Comparison of ENCODE assay signal across 8 mouse cellular contexts in genomic region chr8:71496481-71496880, GRCm38 (mm10). TPM values are rescaled to one million over a fixed set of nuclear protein-coding genes. Genes with fewer than 3 reads are reported as not detected.
DNase-seq lines count a peak whose midpoint lies in the region; ATAC-seq and TF ChIP-seq lines count a peak whose summit lies in the region.

No protein-coding gene starts in this region.

- 0 out of 2 replicates have a peak, but pooled peaks have one; percentile 15 for TF ChIP-seq CTCF in forebrain, postnatal 0 days (IDR thresholded peaks at IDR 0.05; ENCODE audit: low read depth)
- peak; percentile 45 for TF ChIP-seq CTCF in liver, adult 2 months (IDR thresholded peaks at IDR 0.05; ENCODE audit: low read depth, low read length)

- ATAC-seq in forebrain, postnatal 0 days: no peak
- ATAC-seq in forebrain, embryonic 11.5 days (replicated peaks; ENCODE audit: low FRiP score): no peak
- ATAC-seq in embryonic facial prominence, embryonic 13.5 days (ENCODE audit: insufficient number of reproducible peaks, insufficient read depth, low FRiP score, low TSS enrichment, low read depth): no peak
- ATAC-seq in stomach, embryonic 14.5 days (ENCODE audit: insufficient number of reproducible peaks, insufficient read depth, low FRiP score, low read depth): peak; percentile 25; the same call in 1 of the 2 replicates

- no peak overlapping the region for H3K4me2 ChIP-seq in forebrain, postnatal 0 days (ENCODE audit: low read depth)
- H3K4me2 ChIP-seq in forebrain, embryonic 11.5 days (ENCODE audit: low read depth, low read length, severe bottlenecking): no peak overlapping the region
- no peak overlapping the region for H3K4me2 ChIP-seq in embryonic facial prominence, embryonic 13.5 days
- H3K4me2 ChIP-seq in stomach, embryonic 14.5 days (replicated peaks; ENCODE audit: low read depth, low read length): no peak overlapping the region

- H3K4me3 ChIP-seq in forebrain, postnatal 0 days (ENCODE audit: low read depth, low read length): no peak overlapping the region
- H3K4me3 ChIP-seq in forebrain, embryonic 11.5 days (ENCODE audit: low read depth, low read length): no peak overlapping the region
- H3K4me3 ChIP-seq in embryonic facial prominence, embryonic 13.5 days: no peak overlapping the region
- no peak overlapping the region for H3K4me3 ChIP-seq in liver, adult 2 months (ENCODE audit: insufficient read depth, low read depth, low read length)
- no peak overlapping the region for H3K4me3 ChIP-seq in stomach, embryonic 14.5 days (ENCODE audit: low read depth, low read length)

- no peak overlapping the region for H3K9ac ChIP-seq in forebrain, postnatal 0 days
- H3K9ac ChIP-seq in forebrain, embryonic 11.5 days (ENCODE audit: low read length): no peak overlapping the region
- no peak overlapping the region; the same call in 1 of the 2 replicates for H3K9ac ChIP-seq in embryonic facial prominence, embryonic 13.5 days
- H3K9ac ChIP-seq in liver, adult 2 months (ENCODE audit: low read depth, low read length): no peak overlapping the region
- H3K9ac ChIP-seq in stomach, embryonic 14.5 days (replicated peaks; ENCODE audit: low read depth, low read length): no peak overlapping the region; the same call in 1 of the 2 replicates

- H3K4me1 ChIP-seq in forebrain, postnatal 0 days (ENCODE audit: insufficient read depth): no peaks in the 10 kb centered on the region
- H3K4me1 ChIP-seq in forebrain, embryonic 11.5 days (replicated peaks; ENCODE audit: control insufficient read depth, insufficient read depth, low read length): peaks cover 6% of the 10 kb centered on the region; the same call in 1 of the 2 replicates
- H3K4me1 ChIP-seq in embryonic facial prominence, embryonic 13.5 days: peaks cover 28% of the 10 kb centered on the region
- H3K4me1 ChIP-seq in liver, adult 2 months (ENCODE audit: control insufficient read depth, insufficient read depth, low read length): peaks cover 16% of the 10 kb centered on the region
- peaks cover 20% of the 10 kb centered on the region for H3K4me1 ChIP-seq in stomach, embryonic 14.5 days (ENCODE audit: control insufficient read depth, insufficient read depth, low read length)

- H3K79me2 ChIP-seq in liver, adult 2 months (ENCODE audit: control insufficient read depth, insufficient read depth, low read length): no peaks in the 10 kb centered on the region

- no peaks in the 10 kb centered on the region for H3K27me3 ChIP-seq in forebrain, postnatal 0 days (ENCODE audit: insufficient read depth, low read length)
- no peaks in the 10 kb centered on the region for H3K27me3 ChIP-seq in forebrain, embryonic 11.5 days (ENCODE audit: control insufficient read depth, insufficient read depth, low read length)
- no peaks in the 10 kb centered on the region for H3K27me3 ChIP-seq in embryonic facial prominence, embryonic 13.5 days
- no peaks in the 10 kb centered on the region for H3K27me3 ChIP-seq in liver, adult 2 months (ENCODE audit: control insufficient read depth, insufficient read depth, low read length)
- no peaks in the 10 kb centered on the region for H3K27me3 ChIP-seq in stomach, embryonic 14.5 days (ENCODE audit: control insufficient read depth, insufficient read depth, low read length)

- DNase-seq in forebrain, postnatal 0 days: no peak
- no peak for DNase-seq in forebrain, embryonic 11.5 days (ENCODE audit: low spot score)
- peak; percentile 98 for DNase-seq in adrenal gland, adult 2 months
- peak; percentile 91 to 93 for DNase-seq in heart, postnatal 36 days
- peak; percentile 56 for DNase-seq in liver, adult 2 months (ENCODE audit: extremely low read depth, low read depth, low spot score)
- no peak for DNase-seq in B cell, adult 2 months

- WGBS in forebrain, postnatal 0 days: 54% methylated on average over 11 of the region's 11 CpGs
- WGBS in forebrain, embryonic 11.5 days: 63% methylated on average over 11 of the region's 11 CpGs
- WGBS in embryonic facial prominence, embryonic 13.5 days: 22% methylated on average over 11 of the region's 11 CpGs
- 23% methylated on average over 11 of the region's 11 CpGs for WGBS in liver, adult 2 months
- 34% methylated on average over 11 of the region's 11 CpGs for WGBS in stomach, embryonic 14.5 days

- H3K27ac ChIP-seq in forebrain, postnatal 0 days (ENCODE audit: low read depth, low read length): no peak overlapping the region
- H3K27ac ChIP-seq in forebrain, embryonic 11.5 days (ENCODE audit: low read depth, low read length): no peak overlapping the region; the same call in 1 of the 2 replicates
- peak overlapping the region; percentile 40; the same call in 1 of the 2 replicates for H3K27ac ChIP-seq in embryonic facial prominence, embryonic 13.5 days
- peak overlapping the region; percentile 64 for H3K27ac ChIP-seq in liver, adult 2 months (replicated peaks; ENCODE audit: insufficient read depth, low read depth, low read length)
- peak overlapping the region; percentile 30; the same call in 1 of the 2 replicates for H3K27ac ChIP-seq in stomach, embryonic 14.5 days (ENCODE audit: low read length)

- no peaks in the 10 kb centered on the region for H3K9me3 ChIP-seq in forebrain, postnatal 0 days (ENCODE audit: low read length)
- no peaks in the 10 kb centered on the region for H3K9me3 ChIP-seq in forebrain, embryonic 11.5 days (ENCODE audit: control insufficient read depth, low read length)
- H3K9me3 ChIP-seq in embryonic facial prominence, embryonic 13.5 days: no peaks in the 10 kb centered on the region
- H3K9me3 ChIP-seq in stomach, embryonic 14.5 days (ENCODE audit: control insufficient read depth, low read depth, low read length): no peaks in the 10 kb centered on the region

- TF ChIP-seq POLR2A in liver, adult 2 months (IDR thresholded peaks at IDR 0.05; ENCODE audit: extremely low read depth, insufficient read depth, low read length): no peak

- H3K36me3 ChIP-seq in forebrain, postnatal 0 days (ENCODE audit: insufficient read depth): peaks cover 14% of the 10 kb centered on the region
- peaks cover 2% of the 10 kb centered on the region; the same call in 1 of the 2 replicates for H3K36me3 ChIP-seq in forebrain, embryonic 11.5 days (ENCODE audit: control insufficient read depth, insufficient read depth, low read length)
- H3K36me3 ChIP-seq in embryonic facial prominence, embryonic 13.5 days: peaks cover 36% of the 10 kb centered on the region
- H3K36me3 ChIP-seq in liver, adult 2 months (ENCODE audit: control insufficient read depth, insufficient read depth, low read length): no peaks in the 10 kb centered on the region
- peaks cover 18% of the 10 kb centered on the region for H3K36me3 ChIP-seq in stomach, embryonic 14.5 days (ENCODE audit: control insufficient read depth, insufficient read depth, low read length)

- intact Hi-C loops in heart, postnatal 36 days (cut with DNase I): no loop called here

RNA-seq across cellular contexts. Expression of gene Gtpbp3, which starts 8.6 kb away (rescaled TPM):
- 23.6 and 33.6 TPM in 2 replicates for total RNA-seq in forebrain, postnatal 0 days (2014; rRNA removed)
- polyA plus RNA-seq in forebrain, postnatal 0 days (2015; fragmentation: Nextera tagmentation; extraction: Ambion mirVana): 6.9 and 9.4 TPM in 2 replicates
- 7.9 and 10.8 TPM in 2 replicates for polyA plus RNA-seq in forebrain, embryonic 11.5 days (2014; fragmentation: Nextera tagmentation; extraction: Ambion mirVana)
- 10 to 100 TPM; 15.6 to 26.7 TPM for total RNA-seq in adrenal gland, adult 2 months (2021)
- polyA plus RNA-seq in adrenal gland, adult 2 months (2012; rRNA removed): 58.3 and 77.4 TPM in 2 replicates
- 22.4 and 23.5 TPM in 2 replicates for polyA plus RNA-seq in embryonic facial prominence, embryonic 13.5 days (2015; fragmentation: Nextera tagmentation; extraction: Ambion mirVana)
- 10 to 100 TPM; 15.8 to 20.2 TPM for total RNA-seq in heart, postnatal 36 days (2021)
- total RNA-seq in liver, adult 2 months (2014; rRNA removed): 11.6 and 12.7 TPM in 2 replicates
- 12.9 and 15.5 TPM in 2 replicates for polyA plus RNA-seq in liver, adult 2 months (2012; rRNA removed)
- polyA plus RNA-seq in stomach, embryonic 14.5 days (2014; fragmentation: Nextera tagmentation; extraction: Ambion mirVana): 7.1 and 7.2 TPM in 2 replicates

RNA-seq across cellular contexts. Expression of gene Ano8, which starts 10.7 kb away (rescaled TPM):
- 76.5 and 82.2 TPM in 2 replicates for total RNA-seq in forebrain, postnatal 0 days (2014; rRNA removed)
- 5.9 and 7.7 TPM in 2 replicates for polyA plus RNA-seq in forebrain, postnatal 0 days (2015; fragmentation: Nextera tagmentation; extraction: Ambion mirVana)
- polyA plus RNA-seq in forebrain, embryonic 11.5 days (2014; fragmentation: Nextera tagmentation; extraction: Ambion mirVana): 5.7 and 9.3 TPM in 2 replicates
- total RNA-seq in adrenal gland, adult 2 months (2021): 10 to 100 TPM in 1 of 2 experiments, 1 to 10 TPM in 1; 9.9 to 16.4 TPM
- 44.9 and 54.6 TPM in 2 replicates for polyA plus RNA-seq in adrenal gland, adult 2 months (2012; rRNA removed)
- polyA plus RNA-seq in embryonic facial prominence, embryonic 13.5 days (2015; fragmentation: Nextera tagmentation; extraction: Ambion mirVana): 2.2 and 3.0 TPM in 2 replicates
- 10 to 100 TPM; 18.1 to 18.6 TPM for total RNA-seq in heart, postnatal 36 days (2021)
- 2.3 and 3.8 TPM in 2 replicates for total RNA-seq in liver, adult 2 months (2014; rRNA removed)
- polyA plus RNA-seq in liver, adult 2 months (2012; rRNA removed): 3.7 and 5.2 TPM in 2 replicates
- 2.3 TPM in 2 replicates for polyA plus RNA-seq in stomach, embryonic 14.5 days (2014; fragmentation: Nextera tagmentation; extraction: Ambion mirVana)

RNA-seq across cellular contexts. Expression of gene Plvap, which starts 15.1 kb away (rescaled TPM):
- total RNA-seq in forebrain, postnatal 0 days (2014; rRNA removed): 2.2 and 4.0 TPM in 2 replicates
- polyA plus RNA-seq in forebrain, postnatal 0 days (2015; fragmentation: Nextera tagmentation; extraction: Ambion mirVana): 6.9 and 8.7 TPM in 2 replicates
- polyA plus RNA-seq in forebrain, embryonic 11.5 days (2014; fragmentation: Nextera tagmentation; extraction: Ambion mirVana): 42.5 and 43.4 TPM in 2 replicates
- 100 to 1,000 TPM; 198 to 219 TPM for total RNA-seq in adrenal gland, adult 2 months (2021)
- 559 and 580 TPM in 2 replicates for polyA plus RNA-seq in adrenal gland, adult 2 months (2012; rRNA removed)
- 47.3 and 52.2 TPM in 2 replicates for polyA plus RNA-seq in embryonic facial prominence, embryonic 13.5 days (2015; fragmentation: Nextera tagmentation; extraction: Ambion mirVana)
- 10 to 100 TPM; 24.5 to 26.0 TPM for total RNA-seq in heart, postnatal 36 days (2021)
- total RNA-seq in liver, adult 2 months (2014; rRNA removed): 15.3 and 22.8 TPM in 2 replicates
- polyA plus RNA-seq in liver, adult 2 months (2012; rRNA removed): 128 and 132 TPM in 2 replicates
- polyA plus RNA-seq in stomach, embryonic 14.5 days (2014; fragmentation: Nextera tagmentation; extraction: Ambion mirVana): 67.1 and 67.5 TPM in 2 replicates

RNA-seq across cellular contexts. Expression of gene Dda1, which starts 27.5 kb away (rescaled TPM):
- 179 and 184 TPM in 2 replicates for total RNA-seq in forebrain, postnatal 0 days (2014; rRNA removed)
- polyA plus RNA-seq in forebrain, postnatal 0 days (2015; fragmentation: Nextera tagmentation; extraction: Ambion mirVana): 274 and 283 TPM in 2 replicates
- 133 and 146 TPM in 2 replicates for polyA plus RNA-seq in forebrain, embryonic 11.5 days (2014; fragmentation: Nextera tagmentation; extraction: Ambion mirVana)
- total RNA-seq in adrenal gland, adult 2 months (2021): 10 to 100 TPM; 54.7 to 76.7 TPM
- polyA plus RNA-seq in adrenal gland, adult 2 months (2012; rRNA removed): 129 and 149 TPM in 2 replicates
- 109 and 113 TPM in 2 replicates for polyA plus RNA-seq in embryonic facial prominence, embryonic 13.5 days (2015; fragmentation: Nextera tagmentation; extraction: Ambion mirVana)
- total RNA-seq in heart, postnatal 36 days (2021): 10 to 100 TPM; 32.1 to 32.3 TPM
- total RNA-seq in liver, adult 2 months (2014; rRNA removed): 7.7 and 8.3 TPM in 2 replicates
- polyA plus RNA-seq in liver, adult 2 months (2012; rRNA removed): 32.5 and 34.1 TPM in 2 replicates
- polyA plus RNA-seq in stomach, embryonic 14.5 days (2014; fragmentation: Nextera tagmentation; extraction: Ambion mirVana): 94.8 and 98.9 TPM in 2 replicates

RNA-seq across cellular contexts. Expression of gene Ccdc194, which starts 29.0 kb away (rescaled TPM):
- 0.48 TPM in 1 of 2 replicates, not detected in the other for total RNA-seq in forebrain, postnatal 0 days (2014; rRNA removed)
- polyA plus RNA-seq in forebrain, postnatal 0 days (2015; fragmentation: Nextera tagmentation; extraction: Ambion mirVana): 0.08 and 0.16 TPM in 2 replicates
- polyA plus RNA-seq in forebrain, embryonic 11.5 days (2014; fragmentation: Nextera tagmentation; extraction: Ambion mirVana): 0.29 TPM in 1 of 2 replicates, not detected in the other
- not detected for total RNA-seq in adrenal gland, adult 2 months (2021)
- polyA plus RNA-seq in adrenal gland, adult 2 months (2012; rRNA removed): not detected in 2 replicates
- polyA plus RNA-seq in embryonic facial prominence, embryonic 13.5 days (2015; fragmentation: Nextera tagmentation; extraction: Ambion mirVana): 0.77 and 1.1 TPM in 2 replicates
- total RNA-seq in heart, postnatal 36 days (2021): not detected
- total RNA-seq in liver, adult 2 months (2014; rRNA removed): not detected in 2 replicates
- polyA plus RNA-seq in liver, adult 2 months (2012; rRNA removed): 0.05 TPM in 1 of 2 replicates, not detected in the other
- 0.41 and 0.58 TPM in 2 replicates for polyA plus RNA-seq in stomach, embryonic 14.5 days (2014; fragmentation: Nextera tagmentation; extraction: Ambion mirVana)

Comparison
In these comparisons a context has a peak if more than half of its experiments do, and no peak if none do; other contexts are left out.
1. DNase-seq: peak in adrenal gland, adult 2 months (single experiment), heart, postnatal 36 days (2 of 2) and liver, adult 2 months (single experiment); none in forebrain, postnatal 0 days (single experiment), forebrain, embryonic 11.5 days (single experiment) and B cell, adult 2 months (0 of 2).
2. H3K27ac ChIP-seq: peak in embryonic facial prominence, embryonic 13.5 days (single experiment), liver, adult 2 months (single experiment) and stomach, embryonic 14.5 days (single experiment); none in forebrain, postnatal 0 days (single experiment) and forebrain, embryonic 11.5 days (single experiment).